Comparison of ENCODE assay signal across 14 mouse cellular contexts in genomic region chr17:7680658-7681057, GRCm38 (mm10).
A peak's percentile ranks its signal among the peaks of the same experiment; 100 is the strongest.
DNase-seq lines count a peak whose midpoint lies in the region; ATAC-seq and TF ChIP-seq lines count a peak whose summit lies in the region.
"Had no signal": no experiment of that assay in that cellular context is flagged by ENCODE, and none has a peak within 500 bp of the region (broad histone marks: within the 10 kb centered on the region; RNA-seq: fewer than 3 reads in every experiment).

No protein-coding gene starts in this region.

- H3K9me3 ChIP-seq in lung, embryonic 16.5 days (ENCODE audit: control insufficient read depth, low read length) = no peaks in the 10 kb centered on the region
- H3K9me3 ChIP-seq in heart, embryonic 15.5 days (replicated peaks) = no peaks in the 10 kb centered on the region
- H3K9me3 ChIP-seq in stomach, embryonic 16.5 days (replicated peaks; ENCODE audit: control insufficient read depth, low read length) = no peaks in the 10 kb centered on the region
- H3K9me3 ChIP-seq: forebrain, embryonic 13.5 days; lung, embryonic 15.5 days had no signal

- no peak overlapping the region for H3K9ac ChIP-seq in lung, embryonic 16.5 days (ENCODE audit: low read length)
- no peak overlapping the region for H3K9ac ChIP-seq in heart, embryonic 15.5 days
- no peak overlapping the region for H3K9ac ChIP-seq in stomach, embryonic 16.5 days (ENCODE audit: low read length)
- H3K9ac ChIP-seq: forebrain, embryonic 13.5 days; lung, embryonic 15.5 days had no signal

- DNase-seq in lung, adult 18-20 months = no peak
- peak; percentile 53 for DNase-seq in gastrocnemius, adult 2 months
- DNase-seq in liver = no peak
- no peak for DNase-seq in spleen, adult 18-20 months
- DNase-seq: adrenal gland, postnatal 25 days; cerebellum, adult 8-10 months; kidney, postnatal 14 days had no signal

- no peak for TF ChIP-seq CTCF in gastrocnemius, adult 2 months (IDR thresholded peaks at IDR 0.05)

- no peaks in the 10 kb centered on the region for H3K27me3 ChIP-seq in lung, embryonic 16.5 days (ENCODE audit: control insufficient read depth, insufficient read depth, low read depth, low read length)
- no peaks in the 10 kb centered on the region for H3K27me3 ChIP-seq in heart, embryonic 15.5 days
- H3K27me3 ChIP-seq in stomach, embryonic 16.5 days (ENCODE audit: control insufficient read depth, insufficient read depth, low read length) = no peaks in the 10 kb centered on the region
- H3K27me3 ChIP-seq: forebrain, embryonic 13.5 days; lung, embryonic 15.5 days had no signal

- 0 out of 2 replicates have a peak, but pooled peaks have one; percentile 12 for ATAC-seq in lung, embryonic 16.5 days (ENCODE audit: low read depth)
- ATAC-seq in heart, embryonic 15.5 days (replicated peaks; ENCODE audit: insufficient number of reproducible peaks, insufficient read depth, low FRiP score, low read depth) = no peak
- ATAC-seq in stomach, embryonic 16.5 days (ENCODE audit: insufficient read depth, low FRiP score) = no peak
- ATAC-seq: CD4-positive, CD25-positive, alpha-beta regulatory T cell, adult 4 months; forebrain, embryonic 13.5 days had no signal

- no peak overlapping the region for H3K27ac ChIP-seq in lung, embryonic 16.5 days (ENCODE audit: low read length)
- H3K27ac ChIP-seq in gastrocnemius, adult 2 months = peak overlapping the region; percentile 54
- peak overlapping the region; percentile 61 for H3K27ac ChIP-seq in heart, embryonic 15.5 days
- peak overlapping the region; percentile 24 for H3K27ac ChIP-seq in stomach, embryonic 16.5 days (ENCODE audit: low read length)
- H3K27ac ChIP-seq: forebrain, embryonic 13.5 days; lung, embryonic 15.5 days had no signal

- no peak overlapping the region for H3K4me2 ChIP-seq in lung, embryonic 16.5 days (ENCODE audit: low read depth, low read length)
- no peak overlapping the region for H3K4me2 ChIP-seq in heart, embryonic 15.5 days
- no peak overlapping the region for H3K4me2 ChIP-seq in stomach, embryonic 16.5 days (ENCODE audit: low read depth, low read length)
- H3K4me2 ChIP-seq: forebrain, embryonic 13.5 days; lung, embryonic 15.5 days; midbrain, embryonic 11.5 days had no signal

- H3K4me1 ChIP-seq in lung, embryonic 16.5 days (replicated peaks; ENCODE audit: control insufficient read depth, insufficient read depth, low read length) = no peaks in the 10 kb centered on the region
- H3K4me1 ChIP-seq in heart, embryonic 15.5 days (replicated peaks) = no peaks in the 10 kb centered on the region
- no peaks in the 10 kb centered on the region for H3K4me1 ChIP-seq in stomach, embryonic 16.5 days (ENCODE audit: control insufficient read depth, insufficient read depth, low read length)
- H3K4me1 ChIP-seq: forebrain, embryonic 13.5 days had no signal

- intact Hi-C loops in gastrocnemius, adult 2 months (cut with DNase I) = no loop called here

- WGBS in lung, embryonic 16.5 days = 64% methylated on average over 9 of the region's 9 CpGs
- 67% methylated on average over 9 of the region's 9 CpGs for WGBS in heart, embryonic 15.5 days
- WGBS in stomach, embryonic 16.5 days = 73% methylated on average over 9 of the region's 9 CpGs

- no peaks in the 10 kb centered on the region for H3K36me3 ChIP-seq in lung, embryonic 16.5 days (ENCODE audit: control insufficient read depth, insufficient read depth, low read length)
- no peaks in the 10 kb centered on the region for H3K36me3 ChIP-seq in heart, embryonic 15.5 days
- no peaks in the 10 kb centered on the region for H3K36me3 ChIP-seq in stomach, embryonic 16.5 days (ENCODE audit: control insufficient read depth, insufficient read depth, low read length)
- H3K36me3 ChIP-seq: lung, embryonic 15.5 days had no signal

- no peak overlapping the region for H3K4me3 ChIP-seq in lung, embryonic 16.5 days (ENCODE audit: low read length)
- H3K4me3 ChIP-seq in gastrocnemius, adult 2 months = no peak overlapping the region
- no peak overlapping the region for H3K4me3 ChIP-seq in heart, embryonic 15.5 days
- no peak overlapping the region for H3K4me3 ChIP-seq in stomach, embryonic 16.5 days (replicated peaks; ENCODE audit: low read length)
- H3K4me3 ChIP-seq: forebrain, embryonic 13.5 days; lung, embryonic 15.5 days had no signal
